Mouse (Mus musculus) lung, adult 2 months (tissue): Measurements from ENCODE around the gene Uhrf1bp1.

Experiments
- CTCF ChIP-seq: fragments of 200-500 bp; IDR thresholded peaks from 2 replicates; pipeline ENCODE4 v1.5.1; 2011; ENCODE audit warnings: mild to moderate bottlenecking, low read length, control low read depth; ENCODE audit not compliant: insufficient read depth
- POLR2A ChIP-seq: fragments of 200-500 bp; IDR thresholded peaks from 2 replicates; pipeline ENCODE4 v1.6.1; 2011; ENCODE audit warnings: low read depth, mild to moderate bottlenecking, control low read depth, low read length, borderline replicate concordance; ENCODE audit errors: extremely low read depth

GRCm38 (mm10) chr17:27947155-27947554, 90.9 kb downstream of the Uhrf1bp1 start:
- TF ChIP-seq CTCF (no peak), POLR2A (no peak)
